ENCODE assay signal across 18 mouse cellular contexts in genomic region chr4:32164736-32165241, GRCm38 (mm10).
DNase-seq lines count a peak whose midpoint lies in the region; ATAC-seq and TF ChIP-seq lines count a peak whose summit lies in the region.
"Had no signal": no experiment of that assay in that cellular context is flagged by ENCODE, and none has a peak within 500 bp of the region (broad histone marks: within the 10 kb centered on the region; RNA-seq: fewer than 3 reads in every experiment).

No protein-coding gene starts in this region.

- no peak for DNase-seq in liver, postnatal 0 days
- no peak for DNase-seq in liver
- DNase-seq in CD4-positive, CD25-positive, alpha-beta regulatory T cell, adult 2 months (ENCODE audit: low read depth, low spot score): peak; percentile 75
- peak; percentile 38 to 42 for DNase-seq in thymus, postnatal 10 days (ENCODE audit: low spot score in 2 of 2)
- DNase-seq in gastrocnemius, postnatal 36 days: no peak
- DNase-seq in kidney, adult 11 months: no peak
- DNase-seq: adrenal gland, postnatal 36 days; cerebellum, postnatal 25 days; forebrain, postnatal 0 days; heart, postnatal 36 days; kidney, postnatal 10 days; right cerebral cortex, postnatal 14 days had no signal

- no peaks in the 10 kb centered on the region for H3K36me3 ChIP-seq in liver, postnatal 0 days (replicated peaks; ENCODE audit: insufficient read depth, low read length)
- H3K36me3 ChIP-seq: embryonic facial prominence, embryonic 12.5 days; liver, embryonic 12.5 days had no signal

- intact Hi-C loops in gastrocnemius, postnatal 36 days (cut with DNase I): no loop called here

- TF ChIP-seq EP300 in liver, postnatal 0 days (IDR thresholded peaks at IDR 0.05; ENCODE audit: low read depth): no peak

- H3K27me3 ChIP-seq in liver, postnatal 0 days (ENCODE audit: insufficient read depth, low read length): no peaks in the 10 kb centered on the region
- H3K27me3 ChIP-seq: embryonic facial prominence, embryonic 12.5 days; liver, embryonic 12.5 days had no signal

- H3K9me3 ChIP-seq in liver, postnatal 0 days (ENCODE audit: low read length): no peaks in the 10 kb centered on the region
- H3K9me3 ChIP-seq: embryonic facial prominence, embryonic 12.5 days; liver, embryonic 12.5 days had no signal

- H3K9ac ChIP-seq in liver, postnatal 0 days (replicated peaks): no peak overlapping the region
- H3K9ac ChIP-seq: embryonic facial prominence, embryonic 12.5 days; forebrain, postnatal 0 days; liver, embryonic 12.5 days had no signal

- no peak overlapping the region for H3K4me3 ChIP-seq in liver, postnatal 0 days (ENCODE audit: low read depth, low read length)
- H3K4me3 ChIP-seq: embryonic facial prominence, embryonic 12.5 days; liver, embryonic 12.5 days had no signal

- no peak overlapping the region for H3K4me2 ChIP-seq in liver, postnatal 0 days (ENCODE audit: low read depth, low read length)
- H3K4me2 ChIP-seq: embryonic facial prominence, embryonic 12.5 days; liver, embryonic 12.5 days; midbrain, embryonic 11.5 days had no signal

- peak overlapping the region; percentile 60 for H3K27ac ChIP-seq in liver, postnatal 0 days (ENCODE audit: low read depth)
- H3K27ac ChIP-seq: embryonic facial prominence, embryonic 12.5 days; liver, embryonic 12.5 days had no signal

- 71% methylated on average over 11 of the region's 11 CpGs for WGBS in liver, postnatal 0 days (ENCODE audit: insufficient replicate concordance)

- ATAC-seq in liver, postnatal 0 days: peak; percentile 31; the same call in 1 of the 2 replicates
- ATAC-seq in inflammation-experienced regulatory T-cells, adult 6 months: peak; percentile 57
- ATAC-seq in cerebellum, adult (ENCODE audit: insufficient number of reproducible peaks, low FRiP score, low TSS enrichment): no peak
- ATAC-seq: forebrain, postnatal 0 days; liver, embryonic 12.5 days; lung, postnatal 0 days had no signal

- peaks cover 9% of the 10 kb centered on the region for H3K4me1 ChIP-seq in liver, postnatal 0 days (ENCODE audit: insufficient read depth)

- TF ChIP-seq CTCF in liver, postnatal 0 days (IDR thresholded peaks at IDR 0.05; ENCODE audit: low read depth): no peak

Comparison
In these comparisons a context has a peak if more than half of its experiments do, and no peak if none do; other contexts are left out.
1. DNase-seq: peak in CD4-positive, CD25-positive, alpha-beta regulatory T cell, adult 2 months (single experiment) and thymus, postnatal 10 days (2 of 2); none in liver, postnatal 0 days (single experiment), liver (single experiment), gastrocnemius, postnatal 36 days (0 of 2) and kidney, adult 11 months (single experiment).